Mouse (Mus musculus) heart, embryonic 12.5 days (tissue): ENCODE measurements around the gene Stk11ip. TPM values are rescaled to one million over a fixed set of nuclear protein-coding genes. Genes with fewer than 3 reads are reported as not detected.

ENCODE experiments used
- ATAC-seq: fragments of 200-750 bp; cut with Nextera tagmentation; 2 replicates; pipeline ENCODE4 v1.8.0; 2017; ENCODE audit warnings: moderate TSS enrichment, moderate library complexity; ENCODE audit not compliant: insufficient number of reproducible peaks, low FRiP score
- H3K27ac ChIP-seq: fragments of 300-500 bp; sonication (generic); 2 replicates; pipeline ENCODE4 v1.5.1; 2016; ENCODE audit warnings: mild to moderate bottlenecking, moderate library complexity; ENCODE audit not compliant: poor library complexity, severe bottlenecking
- H3K27me3 ChIP-seq: fragments of 300-500 bp; sonication (generic); replicated peaks from 2 replicates; pipeline ENCODE4 v1.6.1; 2016; ENCODE audit warnings: mild to moderate bottlenecking, moderate library complexity
- H3K36me3 ChIP-seq: fragments of 300-500 bp; sonication (generic); 2 replicates; pipeline ENCODE4 v1.6.1; 2016; ENCODE audit warnings: mild to moderate bottlenecking, moderate library complexity
- H3K4me1 ChIP-seq: fragments of 300-500 bp; sonication (generic); replicated peaks from 2 replicates; pipeline ENCODE4 v1.6.1; 2016; ENCODE audit warnings: mild to moderate bottlenecking
- H3K4me2 ChIP-seq: fragments of 300-500 bp; sonication (generic); 2 replicates; pipeline ENCODE4 v1.6.1; 2016; ENCODE audit warnings: mild to moderate bottlenecking, moderate library complexity
- H3K4me3 ChIP-seq: fragments of 300-500 bp; sonication (generic); 2 replicates; pipeline ENCODE4 v1.5.1; 2016; ENCODE audit warnings: mild to moderate bottlenecking
- H3K9ac ChIP-seq: fragments of 300-500 bp; sonication (generic); 2 replicates; pipeline ENCODE4 v1.6.1; 2016; ENCODE audit warnings: mild to moderate bottlenecking, moderate library complexity
- H3K9me3 ChIP-seq: fragments of 300-500 bp; sonication (generic); replicated peaks from 2 replicates; pipeline ENCODE4 v1.6.1; 2016; ENCODE audit warnings: mild to moderate bottlenecking, moderate library complexity
- WGBS: fragments of 180-500 bp; shearing (Covaris S2); methylation state at CpG from one replicate; pipeline ENCODE4 v1.1.7; 2016; 5-methylcytosine and 5-hydroxymethylcytosine counted together
- polyA plus RNA-seq: library from polyadenylated mRNA; unstranded; fragments of >200 nt; fragmentation: Nextera tagmentation; extraction: Ambion mirVana; gene quantifications from 2 replicates; pipeline ENCODE4 v1.2.1, GENCODE M21; 2016

The Stk11ip gene
- polyA plus RNA-seq, 1 experiment from 2014 or later = 20.5 TPM

- Histone ChIP-seq H3K36me3 (no peaks in the 10 kb centered on the region), H3K9me3 (no peaks in the 10 kb centered on the region), H3K27me3 (no peaks in the 10 kb centered on the region), H3K4me1 (peaks cover 54% of the 10 kb centered on the region), H3K4me3 (no peak overlapping the region), H3K27ac (peak overlapping the region; percentile 97), H3K9ac (0 out of 2 replicates have a peak overlapping the region, but pooled peaks have one; percentile 14), H3K4me2 (no peak overlapping the region)
- no peak for ATAC-seq
- WGBS = 52% methylated on average over 5 of the region's 5 CpGs
Measured at GRCm38 (mm10) chr1:75519576-75519975, 1.8 kb upstream of the Stk11ip start.

- Histone ChIP-seq H3K9me3 (no peaks in the 10 kb centered on the region), H3K4me2 (no peak overlapping the region), H3K27ac (no peak overlapping the region), H3K9ac (0 out of 2 replicates have a peak overlapping the region, but pooled peaks have one; percentile 28), H3K36me3 (peaks cover 44% of the 10 kb centered on the region), H3K4me1 (peaks cover 16% of the 10 kb centered on the region), H3K27me3 (no peaks in the 10 kb centered on the region), H3K4me3 (no peak overlapping the region)
- no peak for ATAC-seq
- 82% methylated on average over 7 of the region's 7 CpGs for WGBS
Measured at GRCm38 (mm10) chr1:75524679-75525078, 3.4 kb downstream of the Stk11ip start.

GRCm38 (mm10) chr1:75530546-75530945 is 9.2 kb downstream of the Stk11ip start:
- H3K4me2 ChIP-seq = no peak overlapping the region
- H3K9ac ChIP-seq = no peak overlapping the region
- H3K4me3 ChIP-seq = no peak overlapping the region
- H3K4me1 ChIP-seq = no peaks in the 10 kb centered on the region
- H3K27ac ChIP-seq = no peak overlapping the region
- H3K27me3 ChIP-seq = no peaks in the 10 kb centered on the region
- no peaks in the 10 kb centered on the region for H3K9me3 ChIP-seq
- 68% methylated on average over 4 of the region's 4 CpGs for WGBS
- ATAC-seq = no peak
- peaks cover 86% of the 10 kb centered on the region for H3K36me3 ChIP-seq

- ATAC-seq = no peak
- no peak overlapping the region for H3K27ac ChIP-seq
- H3K4me1 ChIP-seq = no peaks in the 10 kb centered on the region
- no peak overlapping the region for H3K4me3 ChIP-seq
- no peaks in the 10 kb centered on the region for H3K27me3 ChIP-seq
- 85% methylated on average over 19 of the region's 19 CpGs for WGBS
- no peaks in the 10 kb centered on the region for H3K9me3 ChIP-seq
- H3K4me2 ChIP-seq = no peak overlapping the region
- peaks cover 84% of the 10 kb centered on the region for H3K36me3 ChIP-seq
- H3K9ac ChIP-seq = no peak overlapping the region
Measured at GRCm38 (mm10) chr1:75532280-75533172, 11.2 kb downstream of the Stk11ip start.

GRCm38 (mm10) chr1:75533325-75534252 is 12.3 kb downstream of the Stk11ip start:
- no peak for ATAC-seq
- no peaks in the 10 kb centered on the region for H3K9me3 ChIP-seq
- no peaks in the 10 kb centered on the region for H3K4me1 ChIP-seq
- WGBS = 78% methylated on average over 19 of the region's 19 CpGs
- peaks cover 74% of the 10 kb centered on the region for H3K36me3 ChIP-seq
- no peaks in the 10 kb centered on the region for H3K27me3 ChIP-seq
- no peak overlapping the region for H3K9ac ChIP-seq
- no peak overlapping the region for H3K4me2 ChIP-seq
- H3K27ac ChIP-seq = no peak overlapping the region
- no peak overlapping the region for H3K4me3 ChIP-seq

GRCm38 (mm10) chr1:75537587-75537986 is 16.3 kb downstream of the Stk11ip start:
- Histone ChIP-seq H3K27ac (no peak overlapping the region), H3K4me1 (no peaks in the 10 kb centered on the region), H3K9me3 (no peaks in the 10 kb centered on the region), H3K4me3 (no peak overlapping the region), H3K4me2 (no peak overlapping the region), H3K9ac (no peak overlapping the region), H3K36me3 (peaks cover 45% of the 10 kb centered on the region), H3K27me3 (no peaks in the 10 kb centered on the region)
- ATAC-seq = no peak
- 51% methylated on average over 2 of the region's 2 CpGs for WGBS

GRCm38 (mm10) chr1:75538597-75539190 is 17.4 kb downstream of the Stk11ip start:
- no peak for ATAC-seq
- Histone ChIP-seq H3K27ac (no peak overlapping the region), H3K9me3 (0 out of 2 replicates have a peak, but pooled peaks cover 3% of the 10 kb centered on the region), H3K4me3 (no peak overlapping the region), H3K27me3 (no peaks in the 10 kb centered on the region), H3K9ac (no peak overlapping the region), H3K36me3 (peaks cover 34% of the 10 kb centered on the region), H3K4me2 (no peak overlapping the region), H3K4me1 (no peaks in the 10 kb centered on the region)
- whole genome bisulfite sequencing = 77% methylated on average over 9 of the region's 9 CpGs

GRCm38 (mm10) chr1:75541496-75541895 is 20.2 kb downstream of the Stk11ip start:
- H3K9ac ChIP-seq = no peak overlapping the region
- H3K27me3 ChIP-seq = no peaks in the 10 kb centered on the region
- ATAC-seq = no peak
- no peak overlapping the region for H3K4me2 ChIP-seq
- H3K4me1 ChIP-seq = peaks cover 6% of the 10 kb centered on the region
- no peak overlapping the region for H3K27ac ChIP-seq
- no peak overlapping the region for H3K4me3 ChIP-seq
- 83% methylated on average over 7 of the region's 7 CpGs for WGBS
- 0 out of 2 replicates have a peak, but pooled peaks cover 3% of the 10 kb centered on the region for H3K9me3 ChIP-seq
- peaks cover 9% of the 10 kb centered on the region; the same call in 1 of the 2 replicates for H3K36me3 ChIP-seq

GRCm38 (mm10) chr1:75544351-75544750 is 23.0 kb downstream of the Stk11ip start:
- Histone ChIP-seq H3K4me3 (no peak overlapping the region), H3K9ac (no peak overlapping the region), H3K4me1 (peaks cover 33% of the 10 kb centered on the region), H3K36me3 (peaks cover 6% of the 10 kb centered on the region), H3K4me2 (no peak overlapping the region), H3K9me3 (0 out of 2 replicates have a peak, but pooled peaks cover 3% of the 10 kb centered on the region), H3K27ac (no peak overlapping the region), H3K27me3 (no peaks in the 10 kb centered on the region)
- whole genome bisulfite sequencing = 84% methylated on average over 6 of the region's 6 CpGs
- ATAC-seq = no peak

- H3K27me3 ChIP-seq = no peaks in the 10 kb centered on the region
- peaks cover 21% of the 10 kb centered on the region for H3K36me3 ChIP-seq
- H3K4me1 ChIP-seq = peaks cover 39% of the 10 kb centered on the region
- peak within 1 kb of the TSS; percentile 52 for H3K27ac ChIP-seq
- peak within 1 kb of the TSS; percentile 96 for H3K9ac ChIP-seq
- H3K4me2 ChIP-seq = peak within 1 kb of the TSS; percentile 77
- peak; percentile 81 for ATAC-seq
- H3K4me3 ChIP-seq = peak within 1 kb of the TSS; percentile 85
- H3K9me3 ChIP-seq = 0 out of 2 replicates have a peak, but pooled peaks cover 3% of the 10 kb centered on the region
- 1% methylated on average over 61 of the region's 64 CpGs for WGBS
Measured at GRCm38 (mm10) chr1:75545965-75546956, 24.9 kb downstream of the Stk11ip start, which contains the start of gene Slc4a3. Gene Slc4a3 (plus strand): TSS chr1:75546266.
